Mouse (Mus musculus) embryonic facial prominence, embryonic 13.5 days (tissue): ENCODE results near the gene Cic. TPM values are rescaled to one million over a fixed set of nuclear protein-coding genes. Genes with fewer than 3 reads are reported as not detected.
"Not testable (repeated sequence)": the region's sequence is repeated elsewhere in the genome, so short reads cannot be mapped to it uniquely, and the experiment has no call there.

Experiments used
- ATAC-seq: fragments of 200-750 bp; cut with Nextera tagmentation; 2 replicates; pipeline ENCODE4 v1.8.0; 2017; ENCODE audit warnings: low read depth; ENCODE audit not compliant: insufficient number of reproducible peaks, insufficient read depth, low FRiP score, low TSS enrichment
- H3K27ac ChIP-seq: fragments of 300-500 bp; sonication (generic); 2 replicates; pipeline ENCODE4 v1.5.1; 2015; ENCODE audit warnings: moderate library complexity, mild to moderate bottlenecking, inconsistent platforms
- H3K27me3 ChIP-seq: fragments of 300-500 bp; sonication (generic); 2 replicates; pipeline ENCODE4 v1.6.1; 2015; ENCODE audit warnings: mild to moderate bottlenecking, inconsistent platforms
- H3K36me3 ChIP-seq: fragments of 300-500 bp; sonication (generic); 2 replicates; pipeline ENCODE4 v1.6.1; 2015; ENCODE audit warnings: mild to moderate bottlenecking, inconsistent platforms
- H3K4me1 ChIP-seq: fragments of 300-500 bp; sonication (generic); 2 replicates; pipeline ENCODE4 v1.6.1; 2015; ENCODE audit warnings: inconsistent platforms
- H3K4me2 ChIP-seq: fragments of 300-500 bp; sonication (generic); 2 replicates; pipeline ENCODE4 v1.6.1; 2015; ENCODE audit warnings: moderate library complexity, mild to moderate bottlenecking, inconsistent platforms
- H3K4me3 ChIP-seq: fragments of 300-500 bp; sonication (generic); 2 replicates; pipeline ENCODE4 v1.5.1; 2015; ENCODE audit warnings: mild to moderate bottlenecking, inconsistent platforms
- H3K9ac ChIP-seq: fragments of 300-500 bp; sonication (generic); 2 replicates; pipeline ENCODE4 v1.6.1; 2015; ENCODE audit warnings: mild to moderate bottlenecking, inconsistent platforms
- H3K9me3 ChIP-seq: fragments of 300-500 bp; sonication (generic); 2 replicates; pipeline ENCODE4 v1.6.1; 2016; ENCODE audit warnings: inconsistent platforms
- WGBS: fragments of 180-500 bp; shearing (Covaris S2); methylation state at CpG from one replicate; pipeline ENCODE4 v1.1.7; 2015; ENCODE audit warnings: mixed read lengths; 5-methylcytosine and 5-hydroxymethylcytosine counted together
- polyA plus RNA-seq: library from polyadenylated mRNA; unstranded; fragments of >200 nt; fragmentation: Nextera tagmentation; extraction: Ambion mirVana; gene quantifications from 2 replicates; pipeline ENCODE4 v1.2.1, GENCODE M21; 2015

Cic gene
- polyA plus RNA-seq, 1 experiment from 2014 or later: 46.2 TPM

GRCm38 (mm10) chr7:25316532-25317445, 49.3 kb downstream of the Cic start, which contains the start of gene Megf8:
Gene Megf8, plus strand, starts transcription at chr7:25317164.
- peak within 1 kb of the TSS; percentile 94 for H3K9ac ChIP-seq
- peak within 1 kb of the TSS; percentile 73 for H3K4me3 ChIP-seq
- H3K27me3 ChIP-seq: peaks cover 40% of the 10 kb centered on the region
- peaks cover 40% of the 10 kb centered on the region for H3K4me1 ChIP-seq
- peak; percentile 98 for ATAC-seq
- 1% methylated on average over 52 of the region's 52 CpGs for WGBS
- no peaks in the 10 kb centered on the region for H3K9me3 ChIP-seq
- 0 out of 2 replicates have a peak, but pooled peaks cover 3% of the 10 kb centered on the region for H3K36me3 ChIP-seq
- peak within 1 kb of the TSS; percentile 99 for H3K4me2 ChIP-seq
- peak within 1 kb of the TSS; percentile 90 for H3K27ac ChIP-seq

- ATAC-seq: no peak
- Histone ChIP-seq H3K9ac (peak overlapping the region; percentile 94), H3K27me3 (peaks cover 33% of the 10 kb centered on the region), H3K36me3 (0 out of 2 replicates have a peak, but pooled peaks cover 3% of the 10 kb centered on the region), H3K9me3 (no peaks in the 10 kb centered on the region), H3K4me1 (peaks cover 44% of the 10 kb centered on the region), H3K27ac (peak overlapping the region; percentile 90), H3K4me3 (peak overlapping the region; percentile 73), H3K4me2 (peak overlapping the region; percentile 99)
- WGBS: 20% methylated on average over 21 of the region's 21 CpGs
These were observed 50.0 kb downstream of the Cic start for GRCm38 (mm10) chr7:25317446-25317999.

- Histone ChIP-seq H3K27me3 (no peaks in the 10 kb centered on the region), H3K9ac (peak overlapping the region; percentile 51), H3K4me1 (peaks cover 37% of the 10 kb centered on the region), H3K27ac (peak overlapping the region; percentile 94), H3K4me3 (peak overlapping the region; percentile 30), H3K4me2 (peak overlapping the region; percentile 50), H3K36me3 (peaks cover 16% of the 10 kb centered on the region; the same call in 1 of the 2 replicates), H3K9me3 (no peaks in the 10 kb centered on the region)
- 2% methylated on average over 6 of the region's 6 CpGs for WGBS
- peak; percentile 80 for ATAC-seq
These were observed 54.6 kb downstream of the Cic start for GRCm38 (mm10) chr7:25322058-25322484.

- Histone ChIP-seq H3K27ac (no peak overlapping the region), H3K9me3 (no peaks in the 10 kb centered on the region), H3K4me1 (peaks cover 27% of the 10 kb centered on the region), H3K36me3 (peaks cover 27% of the 10 kb centered on the region), H3K4me3 (no peak overlapping the region), H3K4me2 (peak overlapping the region; percentile 26), H3K9ac (no peak overlapping the region), H3K27me3 (no peaks in the 10 kb centered on the region)
- no peak for ATAC-seq
- 80% methylated on average over 2 of the region's 2 CpGs for WGBS
These were observed 55.7 kb downstream of the Cic start for GRCm38 (mm10) chr7:25323219-25323618.

- Histone ChIP-seq H3K36me3 (peaks cover 39% of the 10 kb centered on the region), H3K4me1 (peaks cover 20% of the 10 kb centered on the region)
- not testable (repeated sequence) for ATAC-seq, H3K27me3 ChIP-seq, H3K4me3 ChIP-seq, H3K9ac ChIP-seq, H3K4me2 ChIP-seq, H3K9me3 ChIP-seq, H3K27ac ChIP-seq
- 92% methylated on average over 6 of the region's 6 CpGs for WGBS
These were observed 57.9 kb downstream of the Cic start for GRCm38 (mm10) chr7:25325431-25325830.

GRCm38 (mm10) chr7:25326233-25326632, 58.7 kb downstream of the Cic start:
- no peak overlapping the region for H3K27ac ChIP-seq
- peaks cover 17% of the 10 kb centered on the region for H3K4me1 ChIP-seq
- H3K27me3 ChIP-seq: no peaks in the 10 kb centered on the region
- no peaks in the 10 kb centered on the region for H3K9me3 ChIP-seq
- no peak overlapping the region for H3K9ac ChIP-seq
- ATAC-seq: no peak
- 60% methylated on average over 8 of the region's 8 CpGs for WGBS
- H3K4me3 ChIP-seq: no peak overlapping the region
- no peak overlapping the region for H3K4me2 ChIP-seq
- peaks cover 47% of the 10 kb centered on the region for H3K36me3 ChIP-seq

- no peaks in the 10 kb centered on the region for H3K9me3 ChIP-seq
- H3K4me3 ChIP-seq: no peak overlapping the region
- ATAC-seq: peak; percentile 45; the same call in 1 of the 2 replicates
- H3K27me3 ChIP-seq: no peaks in the 10 kb centered on the region
- no peak overlapping the region for H3K4me2 ChIP-seq
- peaks cover 79% of the 10 kb centered on the region for H3K36me3 ChIP-seq
- H3K9ac ChIP-seq: 0 out of 2 replicates have a peak overlapping the region, but pooled peaks have one; percentile 21
- 44% methylated on average over 16 of the region's 16 CpGs for WGBS
- H3K27ac ChIP-seq: no peak overlapping the region
- no peaks in the 10 kb centered on the region for H3K4me1 ChIP-seq
These were observed 66.2 kb downstream of the Cic start for GRCm38 (mm10) chr7:25333596-25334307.

- H3K4me1 ChIP-seq: no peaks in the 10 kb centered on the region
- ATAC-seq: no peak
- no peaks in the 10 kb centered on the region for H3K27me3 ChIP-seq
- H3K27ac ChIP-seq: no peak overlapping the region
- H3K9ac ChIP-seq: no peak overlapping the region
- no peak overlapping the region for H3K4me2 ChIP-seq
- H3K9me3 ChIP-seq: no peaks in the 10 kb centered on the region
- H3K4me3 ChIP-seq: no peak overlapping the region
- H3K36me3 ChIP-seq: peaks cover 85% of the 10 kb centered on the region
- WGBS: 84% methylated on average over 12 of the region's 12 CpGs
These were observed 67.0 kb downstream of the Cic start for GRCm38 (mm10) chr7:25334472-25334871.

GRCm38 (mm10) chr7:25339329-25339728, 71.8 kb downstream of the Cic start:
- Histone ChIP-seq H3K27me3 (no peaks in the 10 kb centered on the region), H3K4me2 (no peak overlapping the region), H3K9me3 (no peaks in the 10 kb centered on the region), H3K36me3 (peaks cover 90% of the 10 kb centered on the region), H3K9ac (no peak overlapping the region), H3K27ac (no peak overlapping the region), H3K4me3 (no peak overlapping the region), H3K4me1 (no peaks in the 10 kb centered on the region)
- WGBS: 89% methylated on average over 9 of the region's 9 CpGs
- ATAC-seq: no peak

GRCm38 (mm10) chr7:25341000-25341784, 73.7 kb downstream of the Cic start:
- H3K36me3 ChIP-seq: peaks cover 88% of the 10 kb centered on the region
- no peak overlapping the region for H3K9ac ChIP-seq
- WGBS: 81% methylated on average over 20 of the region's 20 CpGs
- no peak for ATAC-seq
- no peak overlapping the region for H3K4me3 ChIP-seq
- no peak overlapping the region for H3K27ac ChIP-seq
- H3K27me3 ChIP-seq: no peaks in the 10 kb centered on the region
- H3K4me1 ChIP-seq: no peaks in the 10 kb centered on the region
- no peaks in the 10 kb centered on the region for H3K9me3 ChIP-seq
- H3K4me2 ChIP-seq: no peak overlapping the region
